Mouse (Mus musculus) small intestine, adult 2 months (tissue): ENCODE results near the gene Itga9. TPM values are rescaled to one million over a fixed set of nuclear protein-coding genes. Genes with fewer than 3 reads are reported as not detected.

ENCODE experiments used
- H3K27ac ChIP-seq: fragments of 200-500 bp; 2 replicates; pipeline ENCODE4 v1.5.1; 2012; ENCODE audit warnings: low read depth, low read length, control low read depth, inconsistent platforms; ENCODE audit not compliant: insufficient read depth
- H3K27me3 ChIP-seq: fragments of 200-500 bp; 2 replicates; pipeline ENCODE4 v1.6.1; 2012; ENCODE audit warnings: mild to moderate bottlenecking, moderate library complexity, low read length, inconsistent platforms; ENCODE audit not compliant: control insufficient read depth, insufficient read depth
- H3K36me3 ChIP-seq: fragments of 200-500 bp; 2 replicates; pipeline ENCODE4 v1.6.1; 2012; ENCODE audit warnings: mild to moderate bottlenecking, low read length, control low read depth, inconsistent platforms; ENCODE audit not compliant: control insufficient read depth, insufficient read depth
- H3K4me1 ChIP-seq: fragments of 200-500 bp; 2 replicates; pipeline ENCODE4 v1.6.1; 2012; ENCODE audit warnings: low read length, inconsistent platforms, mixed read lengths; ENCODE audit not compliant: control insufficient read depth, insufficient read depth, insufficient read length
- H3K4me3 ChIP-seq: fragments of 200-500 bp; 2 replicates; pipeline ENCODE4 v1.5.1; 2012; ENCODE audit warnings: low read depth, mild to moderate bottlenecking, control low read depth, inconsistent platforms, low read length, moderate library complexity
- CTCF ChIP-seq: fragments of 200-500 bp; IDR thresholded peaks from 2 replicates; pipeline ENCODE4 v1.5.1; 2012; ENCODE audit warnings: low read depth, mild to moderate bottlenecking, control low read depth, inconsistent platforms, low read length, moderate library complexity, mixed read lengths; ENCODE audit not compliant: insufficient replicate concordance, insufficient read length; ENCODE audit errors: extremely low read depth
- POLR2A ChIP-seq: fragments of 200-500 bp; IDR thresholded peaks from 2 replicates; pipeline ENCODE4 v1.6.1; 2012; ENCODE audit warnings: low read depth, mild to moderate bottlenecking, control low read depth, inconsistent platforms, low read length, moderate library complexity
- WGBS: fragments of 180-500 bp; shearing (Covaris S2); methylation state at CpG from one replicate; pipeline ENCODE4 v1.1.7; 2018; 5-methylcytosine and 5-hydroxymethylcytosine counted together
- polyA plus RNA-seq: library from polyadenylated mRNA; depleted of rRNA; stranded (reverse); fragments of >200 nt; gene quantifications from 2 replicates; pipeline ENCODE4 v1.2.3, GENCODE M21; 2012

The Itga9 gene
- polyA plus RNA-seq, 1 experiment = 8.0 TPM

DNA sequence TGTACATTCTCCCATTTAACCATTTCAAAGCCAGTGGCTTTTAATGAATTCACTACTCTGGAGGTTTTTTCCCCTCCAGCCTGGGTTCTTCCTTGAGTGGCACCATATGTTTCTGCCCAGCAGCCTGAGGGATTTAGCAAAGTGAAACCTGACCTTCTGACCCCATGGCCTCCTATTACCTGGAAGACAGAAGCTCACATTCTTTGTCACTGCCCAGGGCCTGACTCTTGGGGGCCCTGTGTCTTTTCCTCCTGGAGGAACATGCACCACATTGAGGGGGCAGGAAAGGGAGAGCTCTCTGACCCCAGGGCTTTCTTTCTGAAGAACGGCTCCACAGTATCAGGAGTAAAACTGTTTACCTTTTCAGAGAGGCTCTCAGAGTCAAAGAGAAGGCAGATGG, 46.9 kb downstream of the Itga9 start:
- Histone ChIP-seq H3K27ac (no peak overlapping the region), H3K36me3 (no peaks in the 10 kb centered on the region), H3K4me1 (no peaks in the 10 kb centered on the region), H3K4me3 (no peak overlapping the region), H3K27me3 (no peaks in the 10 kb centered on the region)
- 61% methylated on average over 1 of the region's 1 CpGs for WGBS
- TF ChIP-seq CTCF (no peak), POLR2A (no peak)

DNA sequence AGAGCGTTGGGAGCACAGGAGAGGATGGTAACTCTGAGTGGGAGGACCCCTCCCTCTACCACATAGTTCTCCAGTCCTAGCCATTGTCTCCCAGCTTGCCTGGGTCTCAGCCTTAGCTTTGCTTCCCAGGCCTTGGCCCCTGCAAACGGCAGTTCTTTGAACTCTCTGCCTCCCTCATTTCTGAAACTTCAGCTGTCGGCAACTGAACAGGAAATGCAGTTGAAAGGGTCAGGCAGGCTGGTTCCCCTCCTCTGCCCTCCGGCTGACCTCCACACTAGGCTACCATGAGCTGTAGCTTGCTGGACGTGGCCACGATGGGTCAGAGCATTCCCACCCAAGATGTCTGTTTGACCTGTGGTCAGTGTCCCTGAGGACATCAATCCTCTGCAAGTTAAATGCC, 48.5 kb downstream of the Itga9 start:
- TF ChIP-seq POLR2A (no peak), CTCF (no peak)
- Histone ChIP-seq H3K36me3 (no peaks in the 10 kb centered on the region), H3K27me3 (no peaks in the 10 kb centered on the region), H3K27ac (no peak overlapping the region; the same call in 1 of the 2 replicates), H3K4me1 (no peaks in the 10 kb centered on the region), H3K4me3 (no peak overlapping the region)
- WGBS = 37% methylated on average over 6 of the region's 6 CpGs

GRCm38 (mm10) chr9:118655726-118656125, 49.2 kb downstream of the Itga9 start:
- H3K27ac ChIP-seq = no peak overlapping the region
- WGBS = 83% methylated on average over 3 of the region's 3 CpGs
- no peaks in the 10 kb centered on the region for H3K36me3 ChIP-seq
- H3K4me1 ChIP-seq = no peaks in the 10 kb centered on the region
- TF ChIP-seq CTCF (no peak), POLR2A (no peak)
- H3K27me3 ChIP-seq = no peaks in the 10 kb centered on the region
- H3K4me3 ChIP-seq = no peak overlapping the region

- Histone ChIP-seq H3K36me3 (no peaks in the 10 kb centered on the region), H3K27ac (no peak overlapping the region), H3K27me3 (no peaks in the 10 kb centered on the region), H3K4me3 (no peak overlapping the region), H3K4me1 (no peaks in the 10 kb centered on the region)
- TF ChIP-seq POLR2A (no peak), CTCF (no peak)
- WGBS = 86% methylated on average over 7 of the region's 7 CpGs
Measured at GRCm38 (mm10) chr9:118658159-118658558, 51.7 kb downstream of the Itga9 start.

- no peak overlapping the region for H3K4me3 ChIP-seq
- no peaks in the 10 kb centered on the region for H3K4me1 ChIP-seq
- TF ChIP-seq CTCF = no peak
- no peak for TF ChIP-seq POLR2A
- no peaks in the 10 kb centered on the region for H3K36me3 ChIP-seq
- no peak overlapping the region for H3K27ac ChIP-seq
- no peaks in the 10 kb centered on the region for H3K27me3 ChIP-seq
- WGBS = 78% methylated on average over 5 of the region's 5 CpGs
Measured at GRCm38 (mm10) chr9:118659809-118660208, 53.3 kb downstream of the Itga9 start.

DNA sequence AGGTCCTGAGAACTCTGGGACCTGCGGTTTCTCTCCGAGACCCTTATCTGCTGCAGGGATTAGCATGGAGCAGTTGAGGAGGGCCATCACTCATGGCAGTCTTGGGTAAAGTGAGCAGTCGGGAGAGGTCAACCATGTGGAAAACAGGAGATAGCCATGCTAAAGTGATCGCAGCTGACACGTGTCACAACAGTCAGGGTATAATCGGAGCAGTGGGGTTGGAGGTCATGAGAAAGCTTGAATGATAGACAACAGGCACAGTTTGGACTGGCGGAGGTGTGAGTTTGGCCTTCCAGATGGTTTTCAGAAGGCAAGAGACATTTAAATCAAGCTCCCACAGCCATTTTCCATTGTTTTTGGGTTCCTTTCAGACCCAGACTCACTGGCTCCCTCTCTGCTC, 53.8 kb downstream of the Itga9 start:
- 80% methylated on average over 7 of the region's 7 CpGs for WGBS
- TF ChIP-seq POLR2A = no peak
- TF ChIP-seq CTCF = no peak
- Histone ChIP-seq H3K36me3 (no peaks in the 10 kb centered on the region), H3K4me1 (no peaks in the 10 kb centered on the region), H3K27ac (no peak overlapping the region), H3K4me3 (no peak overlapping the region), H3K27me3 (no peaks in the 10 kb centered on the region)

GRCm38 (mm10) chr9:118662026-118662425, 55.5 kb downstream of the Itga9 start:
- no peak overlapping the region for H3K4me3 ChIP-seq
- no peaks in the 10 kb centered on the region for H3K36me3 ChIP-seq
- WGBS = 79% methylated on average over 8 of the region's 8 CpGs
- no peaks in the 10 kb centered on the region for H3K27me3 ChIP-seq
- H3K4me1 ChIP-seq = no peaks in the 10 kb centered on the region
- no peak overlapping the region for H3K27ac ChIP-seq
- TF ChIP-seq CTCF = no peak
- TF ChIP-seq POLR2A = no peak

- TF ChIP-seq POLR2A = no peak
- TF ChIP-seq CTCF = no peak
- 69% methylated on average over 10 of the region's 10 CpGs for WGBS
- Histone ChIP-seq H3K36me3 (no peaks in the 10 kb centered on the region), H3K27me3 (no peaks in the 10 kb centered on the region), H3K4me3 (no peak overlapping the region), H3K27ac (no peak overlapping the region), H3K4me1 (no peaks in the 10 kb centered on the region)
Measured at GRCm38 (mm10) chr9:118662476-118662875, 56.0 kb downstream of the Itga9 start.
